Mouse (Mus musculus) neural tube, embryonic 12.5 days (tissue): ENCODE data around the gene Mmaa. TPM values are rescaled to one million over a fixed set of nuclear protein-coding genes. Genes with fewer than 3 reads are reported as not detected.

Experiments
- ATAC-seq: fragments of 200-750 bp; cut with Nextera tagmentation; 2 replicates; pipeline ENCODE4 v1.8.0; 2017; ENCODE audit warnings: low read depth, mild to moderate bottlenecking, moderate TSS enrichment, moderate library complexity; ENCODE audit not compliant: low FRiP score
- H3K27ac ChIP-seq: fragments of 300-500 bp; sonication (generic); 2 replicates; pipeline ENCODE4 v1.5.1; 2016
- H3K27me3 ChIP-seq: fragments of 300-500 bp; sonication (generic); replicated peaks from 2 replicates; pipeline ENCODE4 v1.6.1; 2016; ENCODE audit warnings: mild to moderate bottlenecking
- H3K36me3 ChIP-seq: fragments of 300-500 bp; sonication (generic); 2 replicates; pipeline ENCODE4 v1.6.1; 2016; ENCODE audit warnings: mild to moderate bottlenecking
- H3K4me1 ChIP-seq: fragments of 300-500 bp; sonication (generic); 2 replicates; pipeline ENCODE4 v1.6.1; 2016
- H3K4me2 ChIP-seq: fragments of 300-500 bp; sonication (generic); replicated peaks from 2 replicates; pipeline ENCODE4 v1.6.1; 2016; ENCODE audit warnings: mild to moderate bottlenecking
- H3K4me3 ChIP-seq: fragments of 300-500 bp; sonication (generic); 2 replicates; pipeline ENCODE4 v1.5.1; 2016
- H3K9ac ChIP-seq: fragments of 300-500 bp; sonication (generic); 2 replicates; pipeline ENCODE4 v1.6.1; 2016; ENCODE audit warnings: mild to moderate bottlenecking
- H3K9me3 ChIP-seq: fragments of 300-500 bp; sonication (generic); 2 replicates; pipeline ENCODE4 v1.6.1; 2016; ENCODE audit warnings: mild to moderate bottlenecking
- WGBS: fragments of 180-500 bp; shearing (Covaris S2); methylation state at CpG from one replicate; pipeline ENCODE4 v1.1.7; 2016; 5-methylcytosine and 5-hydroxymethylcytosine counted together
- polyA plus RNA-seq: library from polyadenylated mRNA; unstranded; fragments of >200 nt; fragmentation: Nextera tagmentation; extraction: Ambion mirVana; gene quantifications from 2 replicates; pipeline ENCODE4 v1.2.1, GENCODE M21; 2016

The Mmaa gene
- polyA plus RNA-seq, 1 experiment from 2014 or later = 14.4 TPM

GRCm38 (mm10) chr8:79286424-79286823, 8.3 kb downstream of the Mmaa start:
- H3K9ac ChIP-seq = no peak overlapping the region
- no peak overlapping the region for H3K4me3 ChIP-seq
- H3K4me1 ChIP-seq = no peaks in the 10 kb centered on the region
- peaks cover 7% of the 10 kb centered on the region; the same call in 1 of the 2 replicates for H3K36me3 ChIP-seq
- no peaks in the 10 kb centered on the region for H3K27me3 ChIP-seq
- no peak overlapping the region for H3K27ac ChIP-seq
- no peak overlapping the region for H3K4me2 ChIP-seq
- 93% methylated on average over 3 of the region's 3 CpGs for WGBS
- H3K9me3 ChIP-seq = no peaks in the 10 kb centered on the region
- no peak for ATAC-seq

GRCm38 (mm10) chr8:79284626-79285025, 10.1 kb downstream of the Mmaa start:
- 98% methylated on average over 3 of the region's 3 CpGs for WGBS
- Histone ChIP-seq H3K36me3 (peaks cover 11% of the 10 kb centered on the region; the same call in 1 of the 2 replicates), H3K4me1 (no peaks in the 10 kb centered on the region), H3K9ac (no peak overlapping the region), H3K9me3 (no peaks in the 10 kb centered on the region), H3K4me3 (no peak overlapping the region), H3K27ac (no peak overlapping the region), H3K4me2 (no peak overlapping the region), H3K27me3 (no peaks in the 10 kb centered on the region)
- ATAC-seq = no peak

GRCm38 (mm10) chr8:79281376-79281890, 13.3 kb downstream of the Mmaa start:
- H3K4me1 ChIP-seq = no peaks in the 10 kb centered on the region
- WGBS = 88% methylated on average over 6 of the region's 6 CpGs
- H3K27me3 ChIP-seq = no peaks in the 10 kb centered on the region
- ATAC-seq = no peak
- H3K9ac ChIP-seq = no peak overlapping the region
- no peaks in the 10 kb centered on the region for H3K9me3 ChIP-seq
- no peak overlapping the region for H3K4me3 ChIP-seq
- no peak overlapping the region for H3K27ac ChIP-seq
- no peak overlapping the region for H3K4me2 ChIP-seq
- H3K36me3 ChIP-seq = peaks cover 26% of the 10 kb centered on the region; the same call in 1 of the 2 replicates

- Histone ChIP-seq H3K4me3 (no peak overlapping the region), H3K4me1 (no peaks in the 10 kb centered on the region), H3K9me3 (no peaks in the 10 kb centered on the region), H3K4me2 (no peak overlapping the region), H3K9ac (no peak overlapping the region), H3K36me3 (peaks cover 34% of the 10 kb centered on the region), H3K27me3 (no peaks in the 10 kb centered on the region), H3K27ac (no peak overlapping the region)
- 84% methylated on average over 8 of the region's 8 CpGs for WGBS
- no peak for ATAC-seq
These were observed 17.4 kb downstream of the Mmaa start for GRCm38 (mm10) chr8:79277264-79277870.

GRCm38 (mm10) chr8:79274940-79275339, 19.8 kb downstream of the Mmaa start:
- Histone ChIP-seq H3K9ac (no peak overlapping the region), H3K27me3 (no peaks in the 10 kb centered on the region), H3K4me1 (no peaks in the 10 kb centered on the region), H3K4me2 (no peak overlapping the region), H3K4me3 (no peak overlapping the region), H3K36me3 (peaks cover 48% of the 10 kb centered on the region), H3K27ac (no peak overlapping the region), H3K9me3 (no peaks in the 10 kb centered on the region)
- ATAC-seq = no peak
- 93% methylated on average over 10 of the region's 10 CpGs for WGBS

GRCm38 (mm10) chr8:79273776-79274175, 21.0 kb downstream of the Mmaa start:
- H3K4me1 ChIP-seq = no peaks in the 10 kb centered on the region
- no peak overlapping the region for H3K4me3 ChIP-seq
- 92% methylated on average over 6 of the region's 6 CpGs for WGBS
- peaks cover 56% of the 10 kb centered on the region for H3K36me3 ChIP-seq
- H3K27me3 ChIP-seq = no peaks in the 10 kb centered on the region
- no peak overlapping the region for H3K27ac ChIP-seq
- no peak overlapping the region for H3K4me2 ChIP-seq
- H3K9ac ChIP-seq = no peak overlapping the region
- no peak for ATAC-seq
- no peaks in the 10 kb centered on the region for H3K9me3 ChIP-seq

- H3K27me3 ChIP-seq = no peaks in the 10 kb centered on the region
- no peak for ATAC-seq
- no peaks in the 10 kb centered on the region for H3K9me3 ChIP-seq
- no peaks in the 10 kb centered on the region for H3K4me1 ChIP-seq
- peaks cover 62% of the 10 kb centered on the region for H3K36me3 ChIP-seq
- H3K4me2 ChIP-seq = no peak overlapping the region
- 78% methylated on average over 4 of the region's 4 CpGs for WGBS
- no peak overlapping the region for H3K27ac ChIP-seq
- no peak overlapping the region for H3K9ac ChIP-seq
- H3K4me3 ChIP-seq = no peak overlapping the region
These were observed 22.1 kb downstream of the Mmaa start for GRCm38 (mm10) chr8:79272676-79273075.

GRCm38 (mm10) chr8:79268921-79269320, 25.8 kb downstream of the Mmaa start:
- Histone ChIP-seq H3K4me1 (no peaks in the 10 kb centered on the region), H3K27me3 (no peaks in the 10 kb centered on the region), H3K9ac (no peak overlapping the region), H3K36me3 (peaks cover 60% of the 10 kb centered on the region), H3K4me2 (no peak overlapping the region), H3K9me3 (no peaks in the 10 kb centered on the region), H3K4me3 (no peak overlapping the region), H3K27ac (no peak overlapping the region)
- 94% methylated on average over 7 of the region's 7 CpGs for WGBS
- ATAC-seq = no peak

- H3K4me1 ChIP-seq = no peaks in the 10 kb centered on the region
- no peaks in the 10 kb centered on the region for H3K27me3 ChIP-seq
- H3K9me3 ChIP-seq = peaks cover 5% of the 10 kb centered on the region; the same call in 1 of the 2 replicates
- no peaks in the 10 kb centered on the region for H3K36me3 ChIP-seq
- ATAC-seq = no peak
- H3K27ac ChIP-seq = no peak overlapping the region
- no peak overlapping the region for H3K4me3 ChIP-seq
- 91% methylated on average over 5 of the region's 5 CpGs for WGBS
- no peak overlapping the region for H3K9ac ChIP-seq
- no peak overlapping the region for H3K4me2 ChIP-seq
These were observed 32.8 kb downstream of the Mmaa start for GRCm38 (mm10) chr8:79261920-79262319.

GRCm38 (mm10) chr8:79256076-79256705, 38.5 kb downstream of the Mmaa start:
- Histone ChIP-seq H3K4me3 (no peak overlapping the region), H3K9ac (no peak overlapping the region), H3K27me3 (no peaks in the 10 kb centered on the region), H3K36me3 (no peaks in the 10 kb centered on the region), H3K9me3 (no peaks in the 10 kb centered on the region), H3K4me1 (no peaks in the 10 kb centered on the region), H3K27ac (no peak overlapping the region), H3K4me2 (no peak overlapping the region)
- 89% methylated on average over 8 of the region's 8 CpGs for WGBS
- no peak for ATAC-seq

GRCm38 (mm10) chr8:79253742-79254141, 41.0 kb downstream of the Mmaa start:
- Histone ChIP-seq H3K4me1 (no peaks in the 10 kb centered on the region), H3K4me2 (no peak overlapping the region), H3K27ac (no peak overlapping the region), H3K9ac (no peak overlapping the region), H3K36me3 (no peaks in the 10 kb centered on the region), H3K4me3 (no peak overlapping the region), H3K9me3 (no peaks in the 10 kb centered on the region), H3K27me3 (no peaks in the 10 kb centered on the region)
- ATAC-seq = no peak
- 91% methylated on average over 6 of the region's 6 CpGs for WGBS

- Histone ChIP-seq H3K4me3 (no peak within 1 kb of the TSS), H3K36me3 (no peaks in the 10 kb centered on the region), H3K9me3 (no peaks in the 10 kb centered on the region), H3K4me2 (no peak within 1 kb of the TSS), H3K4me1 (no peaks in the 10 kb centered on the region; the same call in 1 of the 2 replicates), H3K27ac (no peak within 1 kb of the TSS), H3K9ac (no peak within 1 kb of the TSS), H3K27me3 (no peaks in the 10 kb centered on the region)
- WGBS = 49% methylated on average over 6 of the region's 6 CpGs
- ATAC-seq = no peak
These were observed 46.3 kb downstream of the Mmaa start, which contains the start of gene 1700011L22Rik for GRCm38 (mm10) chr8:79248470-79248869. Gene 1700011L22Rik (minus strand): TSS chr8:79248570.
